Mouse (Mus musculus) testis, adult 2 months (tissue): ENCODE results near the gene Gm15517.

Source experiments
- CTCF ChIP-seq: fragments of 200-500 bp; IDR thresholded peaks from 2 replicates; pipeline ENCODE4 v1.5.1; 2012; ENCODE audit warnings: low read depth, mild to moderate bottlenecking, inconsistent platforms, low read length, moderate library complexity; ENCODE audit not compliant: control insufficient read depth, insufficient read depth, insufficient replicate concordance
- POLR2A ChIP-seq: fragments of 200-500 bp; IDR thresholded peaks from 2 replicates; pipeline ENCODE4 v1.6.1; 2012; ENCODE audit warnings: low read depth, mild to moderate bottlenecking, inconsistent platforms, low read length, moderate library complexity; ENCODE audit not compliant: control insufficient read depth

DNA sequence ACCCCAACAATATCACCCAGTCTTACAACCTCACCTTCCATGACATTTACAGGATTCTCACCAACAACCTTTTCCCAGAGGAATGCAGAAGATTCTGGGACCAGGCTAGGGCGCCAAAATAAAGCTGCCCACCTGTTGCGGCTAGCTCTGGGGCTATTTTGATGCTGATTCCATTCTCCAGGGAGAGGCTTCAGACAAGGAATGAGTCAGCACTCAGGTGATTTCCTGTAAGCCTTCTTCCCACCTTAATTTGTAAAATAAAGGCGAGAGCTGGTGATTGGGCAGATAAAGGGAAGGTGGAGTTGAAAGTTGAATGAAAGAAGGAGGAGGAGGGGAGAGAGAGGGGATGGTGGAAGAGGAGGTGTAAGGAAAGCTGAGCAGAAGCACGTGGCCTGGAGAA, 30.2 kb downstream of the Gm15517 start:
- TF ChIP-seq POLR2A (no peak), CTCF (no peak)
